Mouse (Mus musculus) right cerebral cortex, adult 2 months (tissue): ENCODE results near the gene Fam57a.

ENCODE experiments used
- DNase-seq, 2 experiments: peaks; one replicate each; pipeline ENCODE4 v3.0.0; 2021 to 2022; ENCODE audit warnings: low spot score in 2 of 2

Fam57a gene

DNA sequence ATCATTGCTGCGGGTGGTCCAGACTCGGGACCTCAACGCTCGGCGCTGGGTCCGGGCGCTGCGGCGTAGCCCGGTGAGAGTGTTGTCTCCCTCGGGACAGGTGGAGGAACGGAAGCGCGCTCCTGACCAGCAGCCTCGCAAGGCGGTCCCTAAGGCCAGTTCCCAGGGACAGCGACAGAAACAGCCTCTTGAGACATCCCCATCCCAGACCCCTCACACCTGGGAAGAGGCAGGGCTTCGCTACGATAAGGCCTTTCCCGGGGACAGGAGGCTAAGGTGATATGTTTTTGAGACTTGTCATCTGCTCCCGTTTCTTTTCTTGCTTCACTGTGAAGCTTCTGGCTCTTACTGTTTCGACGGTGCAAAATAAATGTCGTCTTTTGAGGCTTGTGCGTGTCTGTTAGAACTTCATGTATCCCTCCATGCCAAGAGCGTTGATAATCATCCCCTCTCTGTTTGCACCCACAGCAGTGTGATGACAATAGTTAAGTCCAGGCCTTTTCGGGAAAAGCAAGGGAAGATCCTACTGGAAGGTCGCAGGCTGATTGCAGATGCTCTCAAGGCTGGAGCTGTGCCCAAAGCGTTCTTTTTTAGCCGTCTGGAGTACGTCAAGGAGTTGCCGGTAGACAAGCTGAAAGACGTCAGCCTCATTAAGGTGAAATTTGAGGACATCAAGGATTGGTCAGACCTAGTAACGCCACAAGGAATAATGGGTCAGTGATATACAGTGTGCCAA lies 64.5 kb downstream of the Fam57a start:
- DNase-seq: no peak

DNA sequence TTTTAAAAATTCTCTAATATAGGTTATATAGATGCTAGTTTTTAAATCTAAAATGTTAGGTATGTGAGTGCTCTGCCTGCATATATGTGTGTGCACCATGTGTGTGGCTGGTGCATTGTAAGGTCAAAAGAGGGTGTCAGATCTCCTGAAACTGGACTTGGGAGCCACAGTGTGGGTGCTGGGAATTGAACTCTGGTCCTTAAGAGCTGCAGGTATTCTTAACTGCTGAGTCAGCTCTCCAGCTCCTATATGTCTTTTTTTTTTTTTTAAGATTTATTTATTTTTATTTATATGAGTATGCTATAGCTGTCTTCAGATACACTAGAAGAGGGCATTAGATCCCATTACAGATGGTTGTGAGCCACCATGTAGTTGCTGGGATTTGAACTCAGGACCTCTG lies 67.0 kb downstream of the Fam57a start:
- no peak for DNase-seq

GRCm38 (mm10) chr11:76247239-76247638 lies 67.8 kb downstream of the Fam57a start:
- DNase-seq: no peak

GRCm38 (mm10) chr11:76252036-76252435 lies 72.6 kb downstream of the Fam57a start:
- DNase-seq: no peak

DNA sequence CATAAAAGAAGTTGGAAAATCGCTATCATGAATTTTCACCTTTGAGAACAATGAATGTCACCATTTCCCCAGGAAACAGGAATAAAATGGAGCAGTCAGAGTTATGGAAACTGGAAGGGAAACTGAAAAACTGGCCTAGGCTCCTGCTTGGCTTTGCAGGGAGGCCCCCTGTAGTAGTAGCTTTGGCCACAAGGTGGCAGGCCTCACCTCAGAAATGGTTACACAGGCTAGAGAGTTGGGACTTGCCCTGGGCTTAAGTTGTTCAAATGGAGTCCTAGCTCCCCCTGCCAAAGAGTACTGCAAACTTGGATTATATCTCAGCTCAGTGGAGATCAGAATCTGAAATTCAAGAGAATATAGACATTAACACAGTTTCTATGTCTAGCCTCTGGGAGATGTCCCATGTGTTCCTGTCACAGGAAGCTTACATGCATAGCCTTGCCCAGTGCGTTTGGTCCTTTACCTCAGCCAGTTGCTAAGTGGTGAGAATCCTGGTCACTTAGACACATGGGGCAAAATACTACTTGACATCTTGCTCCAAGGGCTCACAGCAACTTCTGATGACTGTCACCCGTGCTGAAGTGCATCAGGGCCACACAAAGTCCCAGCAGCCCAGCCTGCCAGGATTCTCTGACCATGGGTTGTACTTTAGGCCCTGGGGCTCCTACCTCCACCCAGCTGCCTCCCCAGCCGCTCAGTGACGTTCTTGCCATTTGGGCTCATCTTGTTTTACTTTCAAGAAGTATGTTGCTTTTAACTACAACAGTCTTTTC lies 73.9 kb downstream of the Fam57a start:
- DNase-seq: peak; percentile 88 to 90

DNA sequence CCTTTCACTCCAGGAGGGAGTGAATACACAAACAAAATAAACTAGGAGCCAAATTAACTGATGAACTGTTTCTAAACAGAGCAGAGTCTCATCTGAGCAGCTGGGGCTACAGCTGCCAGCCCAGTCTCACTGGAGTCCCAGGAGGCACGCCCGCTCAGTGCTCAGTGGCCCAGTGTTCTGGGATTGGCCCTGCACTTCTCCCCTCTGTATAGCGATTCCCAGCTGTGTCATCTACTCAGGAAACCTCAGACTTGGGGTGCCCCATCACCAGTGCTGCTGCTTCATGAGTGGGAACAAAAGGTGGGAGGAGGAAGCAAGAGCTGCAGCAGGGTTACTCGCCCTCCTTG lies 74.4 kb downstream of the Fam57a start:
- no peak for DNase-seq

GRCm38 (mm10) chr11:76255431-76256001 lies 76.0 kb downstream of the Fam57a start:
- DNase-seq: peak in 1 of 2 experiments; percentile 26

DNA sequence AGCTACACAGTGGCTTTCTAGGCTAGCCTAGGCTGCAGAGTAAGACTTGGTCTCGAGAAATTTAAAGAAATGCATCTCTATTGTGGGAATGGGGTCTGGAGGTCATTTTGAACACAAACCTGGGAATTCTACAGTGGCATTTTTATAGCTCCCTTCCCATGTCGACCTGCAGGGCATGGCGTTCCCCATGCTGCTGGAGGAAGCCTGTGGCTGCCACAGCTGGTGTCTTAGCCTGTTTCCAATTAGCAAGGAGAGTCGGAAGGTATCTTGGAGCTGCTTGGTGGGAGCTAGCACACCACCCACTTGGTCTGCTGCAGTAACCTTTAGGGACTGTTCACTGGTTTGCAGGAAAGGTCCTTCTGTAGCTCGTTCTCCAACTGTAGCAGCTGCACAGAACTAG lies 76.7 kb downstream of the Fam57a start:
- DNase-seq: no peak

DNA sequence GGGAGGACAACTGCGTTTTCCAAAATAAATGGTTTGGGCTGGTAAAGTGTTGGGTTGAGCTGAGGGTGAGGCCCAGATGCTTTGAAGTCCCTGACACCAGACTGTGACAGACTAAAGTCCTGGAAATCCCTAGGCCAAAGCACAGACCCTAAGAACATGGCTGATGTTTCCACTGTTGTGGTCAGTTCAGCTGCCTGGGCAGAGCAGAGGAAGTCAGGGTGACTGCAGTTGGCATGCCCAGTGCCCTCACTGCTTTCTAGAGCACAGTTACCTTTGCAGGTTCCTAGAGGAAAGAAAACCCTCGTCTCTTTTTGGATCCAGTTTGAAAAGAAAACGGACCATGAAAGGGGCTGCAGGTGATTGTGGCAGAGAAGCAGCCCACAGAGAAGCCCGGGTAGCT lies 77.9 kb downstream of the Fam57a start:
- no peak for DNase-seq

DNA sequence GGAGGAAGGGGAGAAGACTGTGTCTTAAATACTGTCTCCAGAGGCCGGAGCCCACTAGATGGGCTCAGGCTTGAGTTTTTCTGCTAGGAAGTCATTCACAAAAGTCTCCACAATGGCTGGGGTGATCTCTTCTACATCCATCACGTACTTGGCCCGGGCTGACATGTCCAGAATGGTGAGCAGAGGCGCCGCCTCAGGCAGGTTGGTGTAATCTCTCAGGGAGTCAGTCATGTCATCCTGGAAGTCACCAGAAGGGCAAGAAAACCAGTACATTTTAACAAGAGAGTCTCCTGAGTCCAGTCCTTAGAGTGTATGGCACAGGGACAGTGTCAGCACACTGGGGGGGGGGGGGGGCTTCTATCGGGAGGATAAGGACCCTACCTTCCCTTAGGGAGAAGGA lies 79.0 kb downstream of the Fam57a start:
- DNase-seq: no peak

DNA sequence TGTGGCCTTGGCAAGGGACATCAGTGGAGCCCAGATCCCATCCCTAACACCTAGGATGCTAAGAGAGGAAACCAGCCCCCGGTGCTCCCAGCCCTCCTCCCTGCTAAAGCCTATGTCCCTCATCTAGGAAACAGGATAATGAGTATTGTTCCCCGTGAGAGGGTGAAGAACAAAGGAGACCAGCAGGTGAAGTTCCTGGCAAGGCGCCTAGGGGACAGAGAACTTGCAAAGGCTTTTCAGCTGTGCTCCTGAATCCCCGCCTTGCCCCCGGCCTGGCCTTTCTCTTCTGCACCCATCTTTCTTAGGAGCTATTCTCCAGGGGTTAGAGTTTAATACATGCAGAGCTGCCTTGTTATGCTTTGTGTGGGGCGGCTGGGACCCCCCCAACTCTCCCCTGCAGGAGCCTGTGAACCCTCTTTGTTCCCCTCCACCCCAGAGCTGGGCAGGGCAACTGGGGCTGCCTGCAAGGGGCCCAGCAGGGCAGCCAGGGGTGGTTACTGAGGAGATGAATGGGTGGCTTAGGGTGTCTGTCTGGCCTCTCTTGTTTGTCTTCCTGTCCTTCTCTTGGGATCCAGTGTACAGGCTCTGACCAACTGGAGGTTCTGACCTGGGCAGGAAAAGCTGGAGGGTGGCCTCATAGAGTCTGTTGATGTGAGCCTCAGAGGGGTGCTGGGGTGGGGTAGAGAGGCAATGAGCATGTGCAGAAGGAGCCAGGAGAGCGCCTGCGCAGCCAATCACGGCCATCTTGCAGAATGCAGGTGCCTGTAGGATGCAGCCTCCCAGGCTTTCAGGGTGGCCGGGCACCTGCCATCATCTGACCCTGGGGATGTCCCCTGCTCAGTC lies 81.0 kb downstream of the Fam57a start:
- DNase-seq: no peak

- DNase-seq: no peak
These were observed 81.8 kb downstream of the Fam57a start for GRCm38 (mm10) chr11:76261224-76261623.

DNA sequence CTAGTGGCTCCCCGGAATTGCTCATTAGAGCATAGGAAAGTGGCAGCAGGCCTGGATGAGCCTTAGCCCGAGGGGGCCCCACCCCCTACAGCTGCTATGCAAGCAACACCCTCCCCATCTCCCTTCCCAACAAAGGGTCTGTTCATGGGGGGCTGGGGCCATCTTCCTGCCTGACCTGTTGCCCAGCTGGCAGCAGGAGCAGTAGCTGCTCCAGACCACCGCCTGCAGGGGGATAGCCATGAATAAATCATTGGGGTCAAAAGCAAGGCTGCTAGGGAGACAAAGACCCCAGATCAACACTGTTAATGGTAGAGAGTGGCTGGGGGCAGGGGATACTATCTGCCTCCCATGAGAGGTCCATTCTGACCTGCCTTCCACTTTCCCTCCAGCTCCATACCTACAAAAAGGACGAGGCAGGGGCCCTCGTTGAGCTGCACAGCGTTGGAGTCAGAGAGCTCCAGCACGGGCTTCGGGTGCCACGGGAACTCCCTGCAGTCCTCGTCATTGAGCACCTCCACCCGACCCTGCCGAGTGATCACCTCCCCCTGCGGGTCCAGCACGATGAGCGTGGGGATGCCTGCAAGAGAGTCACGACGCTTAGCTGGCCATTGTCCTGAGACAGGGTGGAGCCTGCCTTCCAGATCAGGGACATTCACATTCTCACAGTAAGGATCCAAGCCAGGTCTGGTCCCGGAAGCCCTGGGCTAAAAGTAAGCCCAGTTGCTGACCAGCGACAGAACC lies 83.3 kb downstream of the Fam57a start:
- DNase-seq: no peak
